Mouse (Mus musculus): ENCODE measurements around the gene Tnrc6a.
"Not testable (repeated sequence)": the region's sequence is repeated elsewhere in the genome, so short reads cannot be mapped to it uniquely, and the experiment has no call there.

Gene Tnrc6a

DNA sequence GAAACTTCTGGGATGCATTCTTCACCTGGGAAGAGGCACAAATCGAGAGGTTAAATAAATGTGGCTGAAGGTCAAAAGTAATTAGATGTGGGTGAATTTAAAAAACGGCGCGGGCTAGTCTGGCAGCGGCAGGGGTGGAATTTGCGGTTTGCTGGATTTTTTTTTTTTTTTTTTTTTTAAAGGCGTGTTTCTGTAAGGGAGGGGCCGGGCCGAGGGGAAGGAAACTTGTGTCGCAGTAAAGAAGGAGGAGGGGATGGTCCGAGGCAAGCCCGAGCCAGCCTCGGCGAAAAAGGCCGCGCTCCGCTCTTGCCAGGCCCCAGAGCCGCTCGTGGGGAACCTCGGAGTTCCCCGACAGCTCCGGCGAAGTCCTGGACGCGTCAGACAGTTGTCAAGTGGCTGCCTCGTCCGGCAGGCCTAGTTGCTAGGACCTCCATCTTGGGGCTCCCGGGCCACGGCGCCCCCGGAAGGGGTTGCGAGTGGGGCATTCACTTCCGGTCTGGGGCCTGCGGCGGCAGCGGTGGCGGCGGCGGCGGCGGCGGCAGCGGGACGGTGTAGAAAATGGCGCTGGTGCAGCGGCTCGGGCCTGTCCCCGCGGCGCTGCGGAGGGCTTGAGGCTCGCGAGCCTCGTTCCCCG is at the start of gene Tnrc6a:
Gene Tnrc6a (plus strand): TSS at position 221 of the 634 bp plus-strand sequence.
- DNase-seq (ENCODE audit: low spot score) = peak; percentile 87

DNA sequence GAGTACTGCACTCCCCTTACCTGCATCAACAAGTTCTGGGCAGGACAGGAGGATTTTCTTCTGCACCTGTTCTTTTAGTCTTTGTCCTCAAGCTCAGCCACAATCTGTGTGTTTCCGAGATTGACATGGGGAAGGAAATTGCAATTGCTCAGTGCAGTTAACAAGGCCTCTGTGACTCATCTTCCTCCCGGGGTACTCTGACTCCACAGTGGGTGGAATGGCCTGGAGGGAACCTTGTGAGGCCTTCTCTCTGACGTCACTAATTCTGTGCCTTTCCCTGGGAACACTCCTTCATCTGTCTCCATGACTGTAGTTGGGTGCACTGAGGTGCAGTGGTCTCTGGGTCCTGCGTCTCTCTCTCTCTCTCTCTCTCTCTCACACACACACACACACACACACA is 41.4 kb upstream of the Tnrc6a start:
- DNase-seq (ENCODE audit: low spot score) = no peak

DNA sequence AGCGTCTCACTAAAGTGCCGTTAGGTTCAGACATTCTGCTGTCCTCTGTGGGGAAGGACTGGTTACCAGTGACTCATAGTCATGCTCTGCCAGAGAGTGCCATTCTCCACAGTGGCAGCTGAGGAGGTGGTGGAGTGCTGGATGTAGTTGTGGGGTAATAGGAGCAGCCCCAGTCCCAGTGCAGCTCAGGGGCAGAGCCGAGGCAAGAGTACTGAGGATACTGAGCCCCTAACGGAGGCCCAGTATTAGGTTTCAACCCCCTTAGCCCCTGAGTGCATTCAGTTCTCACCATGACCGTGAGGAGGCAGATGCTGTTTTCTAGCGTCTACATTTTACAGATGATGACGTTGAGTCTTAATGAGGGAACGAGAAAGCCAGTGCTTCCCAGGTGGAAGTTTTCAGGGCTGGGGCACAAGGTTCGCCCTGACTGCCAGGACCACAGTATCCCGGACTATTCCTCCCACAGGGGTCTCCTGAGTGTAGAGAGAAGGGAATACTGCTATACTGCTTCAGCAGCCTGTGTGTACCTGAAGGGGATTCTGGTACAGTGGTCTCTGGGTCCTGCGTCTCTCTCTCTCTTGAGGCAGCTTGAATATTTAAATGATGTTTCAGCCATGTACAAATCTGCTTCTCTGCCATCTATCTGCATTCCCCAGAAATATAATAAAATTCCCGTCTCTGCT is 40.1 kb upstream of the Tnrc6a start:
- no peak for DNase-seq (ENCODE audit: low spot score)

DNA sequence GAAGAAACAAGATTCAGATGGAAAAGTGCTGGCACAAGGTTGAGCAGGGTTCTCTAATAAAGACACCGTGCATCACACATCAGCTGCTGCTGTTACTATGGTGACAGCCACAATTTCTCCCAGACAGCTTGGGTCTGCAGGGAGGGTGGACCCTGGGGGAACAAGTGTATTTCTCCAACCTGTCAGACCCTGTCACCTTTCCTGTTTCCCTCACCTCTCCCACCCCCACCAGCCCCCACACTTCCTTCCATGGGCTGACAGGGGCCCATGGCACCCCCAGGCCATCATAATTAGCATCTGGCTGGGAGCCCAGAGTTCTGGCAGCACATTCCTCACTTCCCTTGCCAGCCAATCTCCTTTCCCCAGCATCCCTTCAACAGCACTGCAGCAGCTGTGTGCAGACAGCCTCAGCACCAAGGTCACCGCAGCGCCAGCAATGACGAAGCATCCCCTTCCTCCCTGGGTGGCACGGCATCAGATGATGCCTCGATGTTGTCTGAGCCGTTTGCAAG is 39.4 kb upstream of the Tnrc6a start:
- DNase-seq (ENCODE audit: low spot score) = peak; percentile 59

DNA sequence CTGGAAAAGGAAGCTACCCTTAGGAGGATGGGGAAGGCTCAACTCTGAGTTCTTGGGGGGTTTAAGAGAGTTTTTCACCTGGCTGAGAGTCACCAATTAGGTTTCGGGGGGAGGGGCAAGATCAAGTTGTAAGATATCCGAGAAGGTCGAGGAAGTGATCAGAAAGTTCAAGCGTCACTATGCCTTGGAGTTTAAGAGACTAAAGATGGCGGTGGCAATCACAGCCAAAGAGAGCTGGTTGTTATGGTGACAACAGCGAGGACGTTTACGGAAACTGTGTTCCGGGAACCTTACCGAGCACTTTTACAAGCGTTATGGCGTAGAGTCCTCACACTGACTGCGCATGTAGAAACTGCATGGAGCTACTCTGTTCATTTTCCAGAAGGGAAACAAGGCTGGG is 39.0 kb upstream of the Tnrc6a start:
- no peak for DNase-seq (ENCODE audit: low spot score)

DNA sequence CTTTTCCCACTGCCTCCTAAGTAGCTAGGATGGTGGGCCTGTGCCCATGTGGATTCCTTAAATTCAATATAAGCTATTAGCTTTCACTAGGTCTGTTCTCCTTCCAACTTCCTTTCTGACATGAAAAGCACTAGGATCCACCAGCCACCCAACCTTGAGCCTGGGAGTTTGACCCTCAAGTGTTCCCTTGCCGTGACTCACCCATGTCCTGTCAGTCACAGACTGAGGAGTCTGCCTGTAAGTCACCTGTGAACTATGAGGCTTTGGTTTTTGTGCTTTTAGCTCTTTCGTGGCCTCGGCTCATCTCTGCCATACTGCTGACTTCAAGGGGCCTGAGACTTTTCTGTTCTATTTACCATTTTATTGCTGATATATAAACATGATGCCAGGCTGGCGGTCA is 34.8 kb upstream of the Tnrc6a start:
- DNase-seq (ENCODE audit: low spot score) = no peak

DNA sequence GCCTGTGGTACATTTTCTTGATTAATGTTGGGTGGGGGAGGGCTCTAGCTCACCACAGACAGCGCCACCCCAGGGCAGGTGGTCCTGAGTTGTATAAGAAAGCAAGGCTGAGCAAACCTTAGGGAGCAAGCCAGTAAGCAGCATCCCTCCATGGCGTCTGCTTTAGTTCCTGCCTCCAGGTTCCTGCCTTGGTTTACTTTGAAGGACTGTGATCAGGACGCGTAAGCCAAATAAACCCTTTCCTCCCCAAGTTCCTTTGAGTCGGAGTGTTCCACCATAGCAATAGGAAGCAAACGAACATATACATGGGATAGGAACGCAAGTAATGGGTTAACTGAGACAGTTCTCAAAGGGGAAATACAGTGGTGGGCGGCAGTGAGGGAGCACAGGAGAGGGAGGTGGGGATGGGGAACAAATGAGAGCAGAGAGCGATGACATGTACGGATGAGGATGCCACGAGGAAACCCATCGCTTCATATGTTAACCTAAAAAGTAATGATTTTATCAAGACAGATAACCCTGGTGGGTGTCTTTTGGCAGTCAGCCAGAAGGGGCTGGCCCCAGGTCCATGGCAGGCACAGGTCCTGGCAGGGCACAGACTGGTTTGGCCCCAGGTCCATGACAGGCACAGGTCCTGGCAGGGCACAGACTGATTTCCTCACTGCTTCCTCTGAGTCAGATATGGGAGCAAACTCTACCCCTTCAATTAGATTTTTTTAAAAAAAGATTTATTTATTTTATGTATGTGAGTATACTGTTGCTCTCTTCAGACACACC is 27.2 kb upstream of the Tnrc6a start:
- DNase-seq (ENCODE audit: low spot score) = no peak

DNA sequence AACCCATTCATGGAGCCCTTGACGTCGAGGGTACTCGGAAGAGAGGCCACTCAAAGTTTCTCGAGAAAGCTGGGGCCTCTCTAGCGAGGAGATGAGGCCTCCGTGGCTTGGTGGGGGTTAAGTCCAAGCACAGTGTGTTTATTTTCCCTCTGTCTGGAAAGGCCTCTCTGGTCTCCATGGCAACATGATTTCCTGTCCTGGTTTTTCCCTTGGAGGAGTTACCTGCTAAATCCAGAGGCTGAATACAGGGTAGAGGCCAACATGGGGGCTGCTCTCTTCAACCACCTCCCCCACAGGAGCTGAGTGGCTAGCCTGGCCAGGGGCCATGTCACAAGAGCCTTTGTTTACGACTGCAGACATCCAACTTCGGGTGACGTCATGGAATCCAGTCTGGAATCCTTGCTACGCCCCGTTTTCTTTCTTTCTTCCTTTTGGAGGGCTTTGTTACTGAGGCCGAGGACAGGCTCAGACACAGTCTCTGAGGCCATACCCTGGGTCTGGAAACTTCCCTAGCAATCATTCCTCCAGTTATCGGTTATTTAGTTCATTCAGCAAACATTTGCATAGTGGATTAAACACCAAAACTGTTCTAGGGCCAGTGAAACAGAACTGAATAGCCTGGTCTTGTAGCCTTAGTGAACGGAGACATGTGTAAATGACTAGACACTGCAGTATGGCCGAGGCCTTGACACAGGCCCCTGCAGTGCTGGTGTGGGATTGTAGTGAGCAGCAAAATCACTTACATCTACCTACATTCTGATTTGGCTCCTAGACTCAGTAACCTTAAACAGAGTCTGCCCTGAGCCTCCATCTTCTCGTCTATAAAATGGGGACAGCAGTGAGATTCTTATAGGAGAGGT is 25.6 kb upstream of the Tnrc6a start:
- no peak for DNase-seq (ENCODE audit: low spot score)

DNA sequence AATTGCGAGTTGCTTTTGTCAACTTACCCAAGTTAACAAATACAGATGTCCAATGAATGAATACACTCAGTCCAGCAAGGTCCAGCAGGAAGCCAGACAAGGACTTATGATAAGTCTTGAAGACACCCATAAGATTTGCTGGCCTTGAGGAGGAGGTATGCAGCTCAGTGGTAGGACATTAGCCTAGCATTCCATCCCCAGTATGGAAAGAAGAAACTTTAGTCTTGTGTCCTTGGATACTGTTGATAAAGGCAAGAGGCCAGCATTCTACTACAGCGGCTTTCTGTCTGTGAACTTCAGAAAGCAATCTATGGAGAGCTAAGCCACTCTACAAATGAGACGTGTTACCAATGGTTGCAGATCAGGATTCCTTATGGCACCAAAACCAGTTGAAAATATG is 22.4 kb upstream of the Tnrc6a start:
- DNase-seq (ENCODE audit: low spot score) = no peak

DNA sequence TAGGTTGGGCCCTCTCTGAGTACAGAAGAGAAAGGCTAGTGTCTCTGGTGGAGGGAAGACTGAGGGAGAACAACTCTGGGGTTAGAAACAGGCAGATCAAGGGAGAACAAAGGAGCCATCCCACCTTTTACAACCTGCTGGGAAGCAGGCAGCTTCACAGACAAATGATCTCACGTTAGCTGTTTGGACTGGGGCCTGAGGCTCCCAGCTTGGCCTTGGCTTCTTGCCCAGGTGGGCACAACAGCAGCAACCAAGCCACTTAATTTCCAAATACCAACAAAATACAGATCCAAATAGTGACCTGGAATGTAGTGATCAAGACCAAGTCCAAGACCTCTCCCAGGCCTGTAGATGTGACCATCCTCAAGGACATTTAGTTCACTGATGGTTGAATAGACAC is 18.3 kb upstream of the Tnrc6a start:
- not testable (repeated sequence) for DNase-seq (ENCODE audit: low spot score)

DNA sequence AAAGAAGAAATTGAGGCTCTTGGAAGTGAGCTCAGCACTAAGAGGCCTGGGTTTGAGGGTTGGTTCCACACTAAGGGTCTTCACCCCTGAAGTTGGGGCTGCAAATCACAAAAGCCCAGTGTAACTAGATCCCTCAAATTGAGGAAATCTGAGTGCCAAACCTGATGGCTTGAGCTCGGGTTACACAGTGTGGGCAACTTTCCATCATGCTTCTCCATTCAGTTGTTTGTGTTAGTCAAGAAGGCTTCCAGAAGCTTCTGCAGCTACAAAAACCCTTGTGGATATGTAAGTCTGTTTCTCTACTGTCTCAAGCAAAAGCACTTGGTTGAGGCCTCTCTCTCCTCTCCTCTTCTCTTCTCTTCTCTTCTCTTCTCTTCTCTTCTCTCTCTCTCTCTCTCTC is 17.8 kb upstream of the Tnrc6a start:
- DNase-seq (ENCODE audit: low spot score) = no peak

DNA sequence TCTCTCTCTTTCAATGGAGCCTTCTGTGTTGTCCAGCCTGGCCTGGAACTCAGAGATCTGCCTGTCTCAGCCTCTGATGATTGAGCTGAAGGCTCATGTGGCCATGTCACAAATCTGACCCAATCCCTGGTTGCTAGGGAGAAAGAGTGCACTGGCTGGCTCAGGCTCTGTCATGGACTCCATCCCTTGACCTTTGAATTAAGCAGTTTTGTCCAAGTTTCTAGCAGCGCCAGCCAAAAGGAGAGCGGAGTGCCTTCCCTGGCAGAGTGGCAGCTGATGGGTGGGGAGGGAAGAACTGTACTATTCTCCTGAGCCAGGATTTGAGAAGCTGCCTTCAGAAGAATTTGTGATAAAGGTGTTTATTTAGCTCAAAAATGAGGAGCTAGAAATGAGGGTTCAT is 17.4 kb upstream of the Tnrc6a start:
- no peak for DNase-seq (ENCODE audit: low spot score)

DNA sequence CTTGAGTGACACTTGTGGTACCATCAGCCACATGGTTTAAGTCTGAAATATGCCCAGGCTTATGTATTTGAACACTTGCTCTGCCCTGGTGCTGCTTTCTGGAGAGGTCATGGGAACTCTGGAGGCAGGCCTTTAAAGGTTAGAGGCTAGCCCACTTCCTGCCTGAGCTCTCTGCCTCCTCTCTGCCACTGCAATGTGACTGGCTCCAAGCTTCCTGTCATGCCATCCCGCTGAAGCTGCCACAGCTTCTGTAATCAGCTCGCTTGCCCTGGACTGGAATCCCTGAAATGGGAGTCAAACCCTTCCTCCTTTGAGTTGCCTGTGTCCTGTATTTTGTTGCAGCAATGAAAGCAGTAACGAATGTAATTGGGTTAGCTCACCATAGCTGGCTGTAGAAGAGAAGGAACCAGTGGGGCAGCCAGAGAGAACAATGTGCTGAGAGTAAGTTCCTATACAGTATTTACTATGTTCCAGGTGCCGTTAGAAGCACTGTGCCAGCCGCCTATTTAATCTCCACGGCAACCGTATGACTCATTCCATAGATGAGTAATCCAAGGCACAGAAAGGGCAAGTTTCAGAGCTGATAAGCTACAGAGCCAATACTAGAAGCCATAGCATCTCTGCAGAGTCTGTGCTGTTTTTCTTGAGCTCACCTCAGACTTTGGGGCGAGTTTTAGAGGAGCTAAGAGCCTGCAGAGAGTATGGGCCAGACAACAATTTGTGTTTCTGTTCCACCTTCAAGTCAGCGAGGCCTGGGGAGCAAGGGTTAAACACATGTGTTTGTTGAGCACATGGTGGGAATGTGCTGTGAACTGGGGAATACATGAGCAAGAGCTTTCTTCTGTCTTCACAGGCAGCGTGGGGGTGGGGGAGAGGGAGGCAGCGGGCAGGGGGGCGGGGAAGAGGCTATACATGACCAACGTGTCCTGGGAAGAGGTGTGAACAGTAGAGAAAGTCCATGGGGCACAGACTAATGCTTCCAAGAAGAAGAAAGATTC is 15.3 kb upstream of the Tnrc6a start:
- DNase-seq (ENCODE audit: low spot score) = no peak

DNA sequence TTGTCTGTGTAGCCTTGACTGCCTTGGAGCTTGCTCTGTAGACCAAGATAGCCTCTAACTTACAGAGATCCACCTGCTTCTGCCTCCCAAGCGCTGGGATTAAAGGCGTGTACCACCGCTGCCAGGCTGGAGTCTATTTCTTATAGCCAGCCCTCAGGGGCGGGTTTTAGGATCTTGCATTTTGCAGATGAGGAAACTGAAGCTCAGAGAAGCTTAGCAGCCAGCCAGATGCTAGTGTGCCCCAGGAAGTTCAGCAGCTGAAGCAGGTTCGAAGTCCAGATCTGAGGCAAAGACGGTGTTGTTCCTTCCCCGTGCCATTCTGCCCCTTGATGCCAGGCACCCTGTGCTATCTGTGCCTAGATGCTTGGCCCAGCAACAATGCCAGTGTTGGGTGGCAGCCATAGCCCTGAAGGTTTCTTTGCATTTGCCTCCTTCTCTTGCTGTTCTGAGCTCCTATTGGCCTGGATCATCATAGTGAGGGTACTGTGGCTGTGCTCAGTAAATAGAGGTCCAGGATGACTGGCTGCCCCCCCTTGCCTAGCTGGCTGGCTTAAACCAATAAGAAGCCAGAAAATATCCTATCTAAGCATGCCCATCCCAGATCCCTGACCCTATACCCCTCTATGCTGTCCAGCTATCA is 14.2 kb upstream of the Tnrc6a start:
- DNase-seq (ENCODE audit: low spot score) = no peak

DNA sequence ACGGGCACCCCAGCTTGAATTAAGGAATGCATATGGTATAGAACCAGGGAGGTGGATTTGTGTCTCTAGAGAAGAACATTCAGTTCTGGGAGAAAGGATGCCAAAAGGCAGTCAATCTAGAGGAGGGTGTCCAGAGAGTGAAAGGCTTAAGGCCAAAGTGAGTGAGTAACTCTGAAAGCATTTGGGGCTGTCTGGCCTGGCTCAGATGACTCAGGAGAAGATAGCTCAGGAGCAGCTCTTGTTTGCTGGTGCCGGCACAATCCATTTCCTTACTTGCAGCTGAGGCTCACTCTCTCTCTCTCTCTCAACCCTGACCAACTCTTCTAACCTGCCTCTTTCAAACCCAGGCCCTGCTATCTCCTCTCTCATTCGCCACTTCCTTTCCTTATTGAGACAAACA is 13.6 kb upstream of the Tnrc6a start:
- no peak for DNase-seq (ENCODE audit: low spot score)

DNA sequence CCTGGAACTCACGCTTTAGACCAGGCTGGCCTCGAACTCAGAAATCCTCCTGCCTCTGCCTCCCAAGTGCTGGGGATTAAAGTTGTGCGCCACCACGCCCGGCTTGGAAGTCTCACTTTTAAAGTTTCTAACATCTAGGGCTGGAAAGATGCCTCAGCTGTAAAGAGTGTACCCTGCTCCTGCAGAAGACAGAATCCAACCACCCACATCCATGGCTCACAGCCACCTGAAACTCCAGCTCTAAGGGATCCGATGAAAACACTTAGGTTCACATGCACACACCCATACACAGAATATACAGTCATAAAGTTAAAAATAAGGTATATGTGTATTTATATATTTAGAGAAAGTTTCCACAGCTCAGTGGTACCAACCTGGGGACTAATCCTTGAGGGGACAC is 10.1 kb upstream of the Tnrc6a start:
- no peak for DNase-seq (ENCODE audit: low spot score)

DNA sequence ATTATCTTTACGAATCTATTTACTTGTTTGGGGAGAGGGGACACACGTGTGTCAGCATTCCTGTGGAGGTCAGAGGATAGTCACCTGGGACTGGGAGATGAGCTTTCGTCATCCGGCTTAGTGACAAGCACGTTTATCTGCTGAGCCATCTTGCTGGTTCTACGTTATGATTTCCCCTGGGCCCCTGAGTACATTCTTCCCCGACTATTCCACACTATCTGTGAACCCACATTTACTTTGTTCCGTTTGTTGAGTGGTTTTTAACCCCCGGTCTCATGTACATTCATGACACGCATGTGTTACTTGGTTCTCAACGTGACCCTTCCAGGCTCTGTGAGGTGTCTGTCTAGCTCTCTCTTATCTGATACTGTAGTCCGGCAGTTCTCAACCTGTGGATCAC is 6.9 kb upstream of the Tnrc6a start:
- no peak for DNase-seq (ENCODE audit: low spot score)

DNA sequence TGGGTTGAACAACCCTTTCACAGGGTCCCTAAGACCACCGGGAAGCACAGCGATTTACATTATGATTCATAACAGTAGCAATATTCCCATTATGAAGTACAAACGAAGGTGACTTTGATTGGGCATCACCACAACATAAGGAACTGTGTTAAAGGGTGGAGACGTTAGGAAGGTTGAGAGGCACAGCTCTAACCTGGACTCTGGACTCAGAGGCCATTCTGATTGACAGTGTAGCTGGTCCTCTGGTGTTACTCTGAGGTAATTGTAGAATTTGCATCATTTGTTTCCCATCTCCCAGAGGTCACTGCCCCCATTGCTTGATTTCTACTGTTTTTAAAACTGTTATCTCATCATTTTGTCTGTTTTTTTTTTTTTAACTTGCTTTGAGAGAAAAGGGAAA is 6.5 kb upstream of the Tnrc6a start:
- DNase-seq (ENCODE audit: low spot score) = no peak

DNA sequence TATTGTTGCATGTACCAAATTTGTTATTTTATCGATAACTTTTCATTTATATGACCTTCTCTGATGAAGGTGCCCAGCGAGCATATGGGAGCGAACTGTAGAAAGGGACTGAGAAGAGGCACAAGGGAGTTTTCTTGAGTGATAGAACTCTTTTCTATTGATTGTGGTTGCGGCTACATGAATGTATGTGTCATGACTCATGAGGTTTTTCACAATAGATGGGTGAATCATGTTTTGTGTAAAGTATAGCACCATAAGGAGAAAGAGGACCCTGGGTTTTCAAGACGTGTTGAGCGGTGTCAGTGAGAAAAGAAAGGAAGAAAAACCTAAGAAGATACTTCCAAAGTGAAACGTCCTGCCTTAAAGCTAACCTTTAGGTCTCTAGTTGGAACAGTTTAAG is 3.2 kb upstream of the Tnrc6a start:
- DNase-seq (ENCODE audit: low spot score) = no peak

DNA sequence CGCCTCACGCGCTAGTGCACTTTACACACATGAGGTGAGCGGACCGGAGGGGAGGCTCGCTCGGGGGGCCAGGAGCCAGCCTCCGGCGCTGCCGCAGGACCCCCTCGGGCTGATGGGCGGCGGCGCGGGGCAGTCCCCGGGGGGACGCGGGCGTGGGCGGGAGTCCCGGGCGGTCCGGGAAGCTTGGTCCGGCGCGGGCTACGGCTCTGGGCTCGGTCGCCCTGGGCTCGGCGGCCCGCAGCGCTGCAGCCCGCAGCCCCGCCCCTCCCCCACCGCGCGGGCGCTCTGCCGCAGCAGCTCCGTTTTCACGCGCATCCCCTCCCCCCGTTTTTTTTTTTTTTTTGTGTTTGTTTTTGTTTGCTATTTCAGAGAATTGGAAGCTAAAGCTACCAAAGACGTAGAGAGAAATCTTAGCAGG is 623 bp downstream of the Tnrc6a start:
- no peak for DNase-seq (ENCODE audit: low spot score)

Measured in layer of hippocampus, adult 9-10 months (tissue).